Mouse (Mus musculus) liver, embryonic 14.5 days (tissue): ENCODE data around the gene Vamp3.

Experiments used
- CTCF ChIP-seq: IDR thresholded peaks from 2 replicates; pipeline ENCODE4 v1.5.1; 2016; ENCODE audit warnings: antibody characterized with exemption, low read depth, control low read depth
- EP300 ChIP-seq: IDR thresholded peaks from 2 replicates; pipeline ENCODE4 v1.6.1; 2016; ENCODE audit warnings: antibody characterized with exemption, low read depth

DNA sequence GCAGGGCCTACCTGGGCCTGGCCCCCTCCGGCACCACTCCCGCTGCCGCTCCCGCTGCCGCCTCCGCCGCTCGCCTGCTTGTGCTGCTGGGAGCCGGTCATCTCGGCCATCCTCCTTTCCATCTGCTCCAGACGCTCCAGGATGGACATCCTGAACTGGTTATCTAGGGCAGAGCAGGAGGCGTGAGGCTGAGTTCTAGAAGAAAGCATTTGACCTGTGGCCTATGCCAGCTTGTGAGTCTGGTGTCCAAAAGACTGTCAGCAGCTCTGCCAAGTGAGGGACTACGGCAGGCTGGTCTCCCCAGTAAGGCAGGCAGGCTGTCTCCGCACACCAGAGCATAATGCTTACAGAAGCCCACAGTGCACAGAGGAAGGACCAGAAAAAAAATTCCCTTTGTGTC lies 31.1 kb upstream of the Vamp3 start:
- TF ChIP-seq CTCF (no peak), EP300 (no peak)
